Mouse (Mus musculus): ENCODE results near the gene Cyp2t4.

- TF ChIP-seq GABPA (IDR thresholded peaks at IDR 0.05; ENCODE audit: low read depth, low read length) (no peak), CTCF (IDR thresholded peaks at IDR 0.05 in 2 of 3, conservative IDR thresholded peaks at IDR 0.05 in 1 of 3; ENCODE audit: control insufficient read depth in 1 of 3, insufficient read depth in 1 of 3, low read depth in 2 of 3, low read length in 3 of 3, poor library complexity in 1 of 3, severe bottlenecking in 1 of 3) (no peak), MEF2A (IDR thresholded peaks at IDR 0.05; ENCODE audit: extremely low read depth, insufficient replicate concordance, low read depth, low read length, poor library complexity, severe bottlenecking) (no peak), UBTF (IDR thresholded peaks at IDR 0.05; ENCODE audit: borderline replicate concordance, insufficient read depth, low read depth, low read length) (no peak), RCOR1 (IDR thresholded peaks at IDR 0.05; ENCODE audit: low read depth, low read length) (no peak), CHD2 (IDR thresholded peaks at IDR 0.05; ENCODE audit: low read length) (no peak), TBP (IDR thresholded peaks at IDR 0.05; ENCODE audit: low read depth, low read length) (no peak), MYC (IDR thresholded peaks at IDR 0.05; ENCODE audit: low read depth, low read length) (no peak), ZNF384 (IDR thresholded peaks at IDR 0.05; ENCODE audit: low read depth, low read length) (no peak), POLR2A (IDR thresholded peaks at IDR 0.05; ENCODE audit: control insufficient read depth in 1 of 2, insufficient read depth in 1 of 2, low read depth in 1 of 2, low read length in 2 of 2, poor library complexity in 1 of 2) (no peak), EP300 (IDR thresholded peaks at IDR 0.05; ENCODE audit: low read depth in 1 of 2, low read length in 2 of 2) (no peak), MXI1 (IDR thresholded peaks at IDR 0.05; ENCODE audit: low read depth, low read length) (no peak)
Observed at GRCm38 (mm10) chr7:27119676-27120075, 33.8 kb upstream of the Cyp2t4 start, which contains the start of gene Cyp2f2.
